Mouse (Mus musculus) forebrain, postnatal 0 days (tissue): Measurements from ENCODE around the gene Zfp110. TPM values are rescaled to one million over a fixed set of nuclear protein-coding genes. Genes with fewer than 3 reads are reported as not detected.
"Not testable (repeated sequence)": the region's sequence is repeated elsewhere in the genome, so short reads cannot be mapped to it uniquely, and the experiment has no call there.

Experiments used
- ATAC-seq: fragments of 200-750 bp; cut with Nextera tagmentation; 2 replicates; pipeline ENCODE4 v1.8.0; 2017; ENCODE audit warnings: mild to moderate bottlenecking, moderate library complexity
- DNase-seq: peaks from one replicate; pipeline ENCODE4 v3.0.0-alpha.2; 2015
- H3K27ac ChIP-seq: fragments of 300-500 bp; sonication (generic); 2 replicates; pipeline ENCODE4 v1.5.1; 2014; ENCODE audit warnings: low read depth, mild to moderate bottlenecking, antibody characterized with exemption, low read length, moderate library complexity, mixed read lengths
- H3K27me3 ChIP-seq: fragments of 300-500 bp; sonication (generic); 2 replicates; pipeline ENCODE4 v1.6.1; 2014; ENCODE audit warnings: mild to moderate bottlenecking, low read length, mixed read lengths; ENCODE audit not compliant: insufficient read depth
- H3K36me3 ChIP-seq: fragments of 300-500 bp; sonication (generic); 2 replicates; pipeline ENCODE4 v1.6.1; 2014; ENCODE audit warnings: mild to moderate bottlenecking, moderate library complexity; ENCODE audit not compliant: insufficient read depth
- H3K4me1 ChIP-seq: fragments of 300-500 bp; sonication (generic); 2 replicates; pipeline ENCODE4 v1.6.1; 2014; ENCODE audit warnings: antibody characterized with exemption; ENCODE audit not compliant: insufficient read depth
- H3K4me2 ChIP-seq: fragments of 300-500 bp; sonication (generic); 2 replicates; pipeline ENCODE4 v1.6.1; 2014; ENCODE audit warnings: low read depth, mild to moderate bottlenecking, moderate library complexity
- H3K4me3 ChIP-seq: fragments of 300-500 bp; sonication (generic); 2 replicates; pipeline ENCODE4 v1.5.1; 2014; ENCODE audit warnings: low read depth, low read length, mixed read lengths
- H3K9ac ChIP-seq: fragments of 300-500 bp; sonication (generic); 2 replicates; pipeline ENCODE4 v1.6.1; 2014; ENCODE audit warnings: mild to moderate bottlenecking
- H3K9me3 ChIP-seq: fragments of 300-500 bp; sonication (generic); 2 replicates; pipeline ENCODE4 v1.6.1; 2016; ENCODE audit warnings: low read length
- CTCF ChIP-seq: sonication (generic); IDR thresholded peaks from 2 replicates; pipeline ENCODE4 v1.5.1; 2016; ENCODE audit warnings: antibody characterized with exemption, control low read depth, low read depth
- WGBS: fragments of 180-500 bp; shearing (Covaris S2); extraction: QIAGEN DNeasy Blood & Tissue Kit; methylation state at CpG from one replicate; pipeline ENCODE4 v1.1.7; 2014; 5-methylcytosine and 5-hydroxymethylcytosine counted together
- polyA plus RNA-seq: library from polyadenylated mRNA; unstranded; fragments of >200 nt; fragmentation: Nextera tagmentation; extraction: Ambion mirVana; gene quantifications from 2 replicates; pipeline ENCODE4 v1.2.1, GENCODE M21; 2015
- total RNA-seq: library from RNA; depleted of rRNA; stranded (reverse); fragments of >200 nt; gene quantifications from 2 replicates; pipeline ENCODE4 v1.2.3, GENCODE M21; 2014; rRNA removed

The Zfp110 gene
- total RNA-seq (34.9 and 43.2 TPM in 2 replicates), polyA plus RNA-seq (15.4 and 18.5 TPM in 2 replicates)

- H3K4me2 ChIP-seq, result peak within 1 kb of the TSS; percentile 57
- peak within 1 kb of the TSS; percentile 62 for H3K4me3 ChIP-seq
- H3K9ac ChIP-seq, result peak within 1 kb of the TSS; percentile 72
- whole genome bisulfite sequencing, result 4% methylated on average over 47 of the region's 47 CpGs
- DNase-seq (peak; percentile 92), ATAC-seq (peak; percentile 97)
- peaks cover 29% of the 10 kb centered on the region for H3K9me3 ChIP-seq
- peak; percentile 28; the same call in 1 of the 2 replicates for TF ChIP-seq CTCF
- H3K27ac ChIP-seq, result peak within 1 kb of the TSS; percentile 70
- H3K27me3 ChIP-seq, result no peaks in the 10 kb centered on the region
- 0 out of 2 replicates have a peak, but pooled peaks cover 3% of the 10 kb centered on the region for H3K4me1 ChIP-seq
- H3K36me3 ChIP-seq, result peaks cover 22% of the 10 kb centered on the region
Observed at GRCm38 (mm10) chr7:12834162-12835120, at the start of gene Zfp110. Zfp110 (plus strand) TSS chr7:12834761.

DNA sequence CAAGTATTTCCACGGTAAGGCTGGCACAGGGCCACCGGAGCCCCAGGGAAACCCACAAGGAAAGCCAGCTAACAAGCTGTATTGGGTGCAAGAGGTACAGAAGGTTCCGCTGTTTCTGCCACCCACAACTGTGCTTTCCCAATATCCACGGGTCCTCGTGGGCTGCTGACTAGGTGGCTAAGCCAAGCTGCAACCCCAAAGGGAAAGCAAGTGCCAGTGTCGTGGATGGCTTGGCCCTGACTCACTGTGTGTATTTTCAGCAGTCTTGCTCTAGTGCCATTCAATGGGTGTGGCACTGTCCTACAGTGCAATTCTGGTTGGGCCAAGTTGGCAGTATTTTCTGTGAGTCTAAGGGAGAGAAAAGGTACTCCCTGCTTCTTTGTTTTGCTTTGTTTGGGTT, 47.2 kb upstream of the Zfp110 start:
- Histone ChIP-seq H3K4me3 (no peak overlapping the region), H3K9me3 (no peaks in the 10 kb centered on the region), H3K36me3 (no peaks in the 10 kb centered on the region), H3K4me1 (no peaks in the 10 kb centered on the region), H3K4me2 (no peak overlapping the region), H3K9ac (no peak overlapping the region), H3K27me3 (no peaks in the 10 kb centered on the region), H3K27ac (no peak overlapping the region)
- TF ChIP-seq CTCF, result no peak
- ATAC-seq (no peak), DNase-seq (no peak)
- 68% methylated on average over 6 of the region's 6 CpGs for WGBS

DNA sequence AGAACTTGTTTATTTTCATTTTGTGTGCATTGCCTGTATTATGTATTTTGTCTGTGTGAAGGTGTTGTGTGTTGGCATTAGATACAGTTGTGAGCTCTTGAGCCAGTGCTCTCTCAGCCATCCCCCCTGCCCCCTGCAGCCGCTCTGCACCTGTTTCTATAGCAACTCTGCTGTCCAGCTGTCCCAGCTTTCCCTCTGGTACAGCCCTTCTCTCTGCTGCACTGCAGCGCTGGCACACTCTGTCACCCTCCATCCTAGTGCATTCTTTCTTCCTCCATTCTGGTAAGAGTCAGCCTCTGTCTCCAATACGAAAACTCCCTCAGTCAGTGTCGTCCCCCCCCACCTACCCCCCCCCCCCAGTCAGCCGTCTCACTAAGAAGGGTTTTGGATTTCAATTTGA, 46.5 kb upstream of the Zfp110 start:
- TF ChIP-seq CTCF, result no peak
- no peak for ATAC-seq
- WGBS, result 18% methylated on average over 5 of the region's 5 CpGs

DNA sequence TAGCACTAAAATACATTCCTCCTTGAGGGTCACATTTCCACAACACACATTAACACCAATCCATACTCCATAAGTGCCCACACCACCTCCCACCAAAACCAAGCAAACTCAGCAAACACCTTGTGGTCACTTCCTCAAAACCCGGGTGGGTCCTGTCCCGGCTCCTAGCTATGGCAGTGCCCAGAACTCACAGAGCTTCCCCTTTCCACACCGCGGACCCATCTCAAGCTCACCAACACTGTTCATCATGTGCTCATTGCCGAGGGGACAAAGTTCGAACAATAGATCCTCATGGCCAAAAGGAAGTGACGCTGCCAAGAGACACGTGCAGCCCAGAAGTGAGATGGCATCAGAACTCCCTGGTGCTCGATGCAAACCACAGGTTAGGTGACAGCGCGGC, 41.9 kb upstream of the Zfp110 start:
- not testable (repeated sequence) for H3K9ac ChIP-seq, ATAC-seq, H3K4me1 ChIP-seq, H3K27ac ChIP-seq, H3K4me2 ChIP-seq, H3K27me3 ChIP-seq, H3K4me3 ChIP-seq, H3K36me3 ChIP-seq, DNase-seq, H3K9me3 ChIP-seq
- 91% methylated on average over 11 of the region's 11 CpGs for whole genome bisulfite sequencing

More for the DNA sequence above, 46.5 kb upstream of the Zfp110 start:
- no peaks in the 10 kb centered on the region for H3K9me3 ChIP-seq
- H3K27ac ChIP-seq, result no peak overlapping the region
- no peak overlapping the region for H3K4me3 ChIP-seq
- H3K27me3 ChIP-seq, result no peaks in the 10 kb centered on the region
- no peaks in the 10 kb centered on the region for H3K36me3 ChIP-seq
- no peaks in the 10 kb centered on the region for H3K4me1 ChIP-seq
- H3K4me2 ChIP-seq, result no peak overlapping the region
- no peak for DNase-seq
- H3K9ac ChIP-seq, result no peak overlapping the region

- Histone ChIP-seq H3K36me3 (no peaks in the 10 kb centered on the region), H3K27ac (no peak overlapping the region), H3K4me3 (no peak overlapping the region), H3K27me3 (no peaks in the 10 kb centered on the region), H3K9ac (no peak overlapping the region), H3K9me3 (peaks cover 4% of the 10 kb centered on the region; the same call in 1 of the 2 replicates), H3K4me2 (no peak overlapping the region), H3K4me1 (0 out of 2 replicates have a peak, but pooled peaks cover 3% of the 10 kb centered on the region)
- WGBS, result 73% methylated on average over 2 of the region's 2 CpGs
- ATAC-seq (no peak), DNase-seq (no peak)
- no peak for TF ChIP-seq CTCF
Observed at GRCm38 (mm10) chr7:12797971-12798370, 36.6 kb upstream of the Zfp110 start.

DNA sequence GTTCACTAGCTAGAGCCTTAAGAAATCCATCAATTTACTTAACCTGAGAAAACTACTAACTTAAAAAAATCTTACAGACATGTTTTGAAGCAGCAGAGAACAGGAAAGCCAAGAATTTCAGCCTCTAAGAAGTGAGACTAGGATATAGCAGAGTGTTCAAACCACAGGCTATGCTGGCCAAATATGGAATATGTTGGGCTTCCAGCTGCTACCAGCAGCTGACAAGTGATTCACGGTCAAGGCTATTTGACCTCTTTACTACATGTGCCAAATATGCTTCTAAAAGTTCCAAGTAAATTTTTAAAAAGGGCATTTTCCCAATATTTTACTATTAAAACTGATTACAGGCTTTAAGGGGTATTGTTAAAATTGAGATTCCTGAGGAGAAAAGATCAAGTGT, 35.0 kb upstream of the Zfp110 start:
- peaks cover 4% of the 10 kb centered on the region; the same call in 1 of the 2 replicates for H3K9me3 ChIP-seq
- H3K27me3 ChIP-seq, result no peaks in the 10 kb centered on the region
- H3K4me3 ChIP-seq, result no peak overlapping the region
- no peak overlapping the region for H3K9ac ChIP-seq
- H3K36me3 ChIP-seq, result no peaks in the 10 kb centered on the region
- ATAC-seq (no peak), DNase-seq (no peak)
- H3K4me2 ChIP-seq, result no peak overlapping the region
- H3K27ac ChIP-seq, result no peak overlapping the region
- 89% methylated on average over 1 of the region's 1 CpGs for WGBS
- TF ChIP-seq CTCF, result no peak
- H3K4me1 ChIP-seq, result 0 out of 2 replicates have a peak, but pooled peaks cover 7% of the 10 kb centered on the region
